Mouse (Mus musculus) lung, embryonic 14.5 days (tissue): ENCODE data around the gene Cop1. TPM values are rescaled to one million over a fixed set of nuclear protein-coding genes. Genes with fewer than 3 reads are reported as not detected.
A peak's percentile ranks its signal among the peaks of the same experiment; 100 is the strongest.

Source experiments
- ATAC-seq: fragments of 200-750 bp; cut with Nextera tagmentation; 2 replicates; pipeline ENCODE4 v1.8.0; 2017; ENCODE audit warnings: mild to moderate bottlenecking, moderate TSS enrichment, moderate library complexity; ENCODE audit not compliant: insufficient read depth
- DNase-seq: peaks from one replicate; pipeline ENCODE4 v3.0.0-alpha.2; 2015
- H3K27ac ChIP-seq: fragments of 300-500 bp; sonication (generic); 2 replicates; pipeline ENCODE4 v1.5.1; 2014; ENCODE audit warnings: low read depth, mild to moderate bottlenecking, moderate library complexity
- H3K27me3 ChIP-seq: fragments of 300-500 bp; sonication (generic); 2 replicates; pipeline ENCODE4 v1.6.1; 2014; ENCODE audit warnings: low read length, control low read depth; ENCODE audit not compliant: insufficient read depth
- H3K36me3 ChIP-seq: fragments of 300-500 bp; sonication (generic); 2 replicates; pipeline ENCODE4 v1.6.1; 2014; ENCODE audit warnings: control low read depth; ENCODE audit not compliant: insufficient read depth
- H3K4me1 ChIP-seq: fragments of 300-500 bp; sonication (generic); 2 replicates; pipeline ENCODE4 v1.6.1; 2014; ENCODE audit warnings: antibody characterized with exemption, control low read depth; ENCODE audit not compliant: insufficient read depth
- H3K4me2 ChIP-seq: fragments of 300-500 bp; sonication (generic); 2 replicates; pipeline ENCODE4 v1.6.1; 2014; ENCODE audit warnings: mild to moderate bottlenecking
- H3K4me3 ChIP-seq: fragments of 300-500 bp; sonication (generic); 2 replicates; pipeline ENCODE4 v1.5.1; 2014; ENCODE audit warnings: low read depth, low read length
- H3K9ac ChIP-seq: fragments of 300-500 bp; sonication (generic); 2 replicates; pipeline ENCODE4 v1.6.1; 2014
- H3K9me3 ChIP-seq: fragments of 300-500 bp; sonication (generic); 2 replicates; pipeline ENCODE4 v1.6.1; 2016; ENCODE audit warnings: low read depth, low read length, control low read depth
- CTCF ChIP-seq: IDR thresholded peaks from 2 replicates; pipeline ENCODE4 v1.5.1; 2016; ENCODE audit warnings: antibody characterized with exemption, low read depth
- WGBS: fragments of 180-500 bp; shearing (Covaris S2); extraction: QIAGEN DNeasy Blood & Tissue Kit; methylation state at CpG from one replicate; pipeline ENCODE4 v1.1.7; 2014; 5-methylcytosine and 5-hydroxymethylcytosine counted together
- polyA plus RNA-seq: library from polyadenylated mRNA; unstranded; fragments of >200 nt; fragmentation: Nextera tagmentation; extraction: Ambion mirVana; gene quantifications from 2 replicates; pipeline ENCODE4 v1.2.1, GENCODE M21; 2014

The Cop1 gene
- polyA plus RNA-seq, 1 experiment from 2014 or later: 137 TPM

GRCm38 (mm10) chr1:159342355-159342754, 110.2 kb downstream of the Cop1 start:
- H3K36me3 ChIP-seq: peaks cover 38% of the 10 kb centered on the region

GRCm38 (mm10) chr1:159355027-159355570, 123.0 kb downstream of the Cop1 start:
- Histone ChIP-seq H3K9ac (no peak overlapping the region), H3K4me1 (no peaks in the 10 kb centered on the region), H3K27me3 (no peaks in the 10 kb centered on the region), H3K4me3 (no peak overlapping the region), H3K27ac (no peak overlapping the region), H3K9me3 (no peaks in the 10 kb centered on the region), H3K36me3 (peaks cover 10% of the 10 kb centered on the region; the same call in 1 of the 2 replicates), H3K4me2 (no peak overlapping the region)
- TF ChIP-seq CTCF: no peak
- peak; percentile 27 for DNase-seq
- WGBS: 81% methylated on average over 1 of the region's 1 CpGs
- ATAC-seq: no peak

More at GRCm38 (mm10) chr1:159342355-159342754, 110.2 kb downstream of the Cop1 start:
- Histone ChIP-seq H3K9ac (no peak overlapping the region), H3K27ac (no peak overlapping the region), H3K4me2 (no peak overlapping the region), H3K4me3 (no peak overlapping the region), H3K9me3 (no peaks in the 10 kb centered on the region), H3K27me3 (no peaks in the 10 kb centered on the region), H3K4me1 (no peaks in the 10 kb centered on the region)
- ATAC-seq (no peak), DNase-seq (no peak)
- 63% methylated on average over 2 of the region's 2 CpGs for WGBS
- no peak for TF ChIP-seq CTCF

- Histone ChIP-seq H3K4me3 (no peak overlapping the region), H3K27me3 (no peaks in the 10 kb centered on the region), H3K4me1 (no peaks in the 10 kb centered on the region), H3K4me2 (no peak overlapping the region), H3K9ac (no peak overlapping the region), H3K27ac (no peak overlapping the region), H3K36me3 (no peaks in the 10 kb centered on the region), H3K9me3 (no peaks in the 10 kb centered on the region)
- ATAC-seq (no peak), DNase-seq (no peak)
- no peak for TF ChIP-seq CTCF
- 77% methylated on average over 5 of the region's 5 CpGs for WGBS
These were observed 126.6 kb downstream of the Cop1 start for GRCm38 (mm10) chr1:159358713-159359112.

GRCm38 (mm10) chr1:159371881-159372390, 139.8 kb downstream of the Cop1 start:
- H3K4me1 ChIP-seq: no peaks in the 10 kb centered on the region
- H3K9me3 ChIP-seq: no peaks in the 10 kb centered on the region
- ATAC-seq (no peak), DNase-seq (no peak)
- no peak overlapping the region for H3K4me3 ChIP-seq
- 70% methylated on average over 4 of the region's 4 CpGs for WGBS
- TF ChIP-seq CTCF: no peak
- H3K36me3 ChIP-seq: no peaks in the 10 kb centered on the region
- H3K9ac ChIP-seq: no peak overlapping the region
- H3K4me2 ChIP-seq: no peak overlapping the region
- H3K27ac ChIP-seq: no peak overlapping the region
- H3K27me3 ChIP-seq: no peaks in the 10 kb centered on the region

GRCm38 (mm10) chr1:159382218-159382617, 150.1 kb downstream of the Cop1 start:
- H3K27me3 ChIP-seq: no peaks in the 10 kb centered on the region
- no peak overlapping the region for H3K27ac ChIP-seq
- no peak overlapping the region for H3K4me3 ChIP-seq
- H3K4me2 ChIP-seq: no peak overlapping the region
- ATAC-seq: no peak
- H3K4me1 ChIP-seq: no peaks in the 10 kb centered on the region
- no peak for TF ChIP-seq CTCF
- no peaks in the 10 kb centered on the region for H3K36me3 ChIP-seq
- 61% methylated on average over 1 of the region's 1 CpGs for WGBS
- no peak overlapping the region for H3K9ac ChIP-seq
- no peak for DNase-seq
- no peaks in the 10 kb centered on the region for H3K9me3 ChIP-seq

GRCm38 (mm10) chr1:159382916-159383315, 150.8 kb downstream of the Cop1 start:
- Histone ChIP-seq H3K4me1 (no peaks in the 10 kb centered on the region), H3K4me2 (no peak overlapping the region), H3K9me3 (no peaks in the 10 kb centered on the region), H3K4me3 (no peak overlapping the region), H3K27me3 (no peaks in the 10 kb centered on the region), H3K36me3 (no peaks in the 10 kb centered on the region), H3K9ac (no peak overlapping the region), H3K27ac (no peak overlapping the region)
- no peak for TF ChIP-seq CTCF
- 80% methylated on average over 2 of the region's 2 CpGs for WGBS
- ATAC-seq (no peak), DNase-seq (no peak)

- ATAC-seq: no peak
- no peaks in the 10 kb centered on the region for H3K27me3 ChIP-seq
- no peaks in the 10 kb centered on the region for H3K36me3 ChIP-seq
- no peak overlapping the region for H3K4me2 ChIP-seq
- no peaks in the 10 kb centered on the region for H3K4me1 ChIP-seq
- no peak overlapping the region for H3K4me3 ChIP-seq
- WGBS: 47% methylated on average over 5 of the region's 5 CpGs
- no peak for DNase-seq
- H3K9me3 ChIP-seq: no peaks in the 10 kb centered on the region
- H3K9ac ChIP-seq: no peak overlapping the region
- H3K27ac ChIP-seq: no peak overlapping the region
- no peak for TF ChIP-seq CTCF
These were observed 154.3 kb downstream of the Cop1 start for GRCm38 (mm10) chr1:159386458-159386857.
